Mouse (Mus musculus): ENCODE results near the gene Crbn. TPM values are rescaled to one million over a fixed set of nuclear protein-coding genes. Genes with fewer than 3 reads are reported as not detected.

The Crbn gene
- total and polyA plus RNA-seq, 3 experiments, result 10.7 to 69.3 (median 60.4) TPM

- DNase-seq, result no peak
These were observed 34.0 kb downstream of the Crbn start for GRCm38 (mm10) chr6:106765892-106766291.

- DNase-seq, result no peak
These were observed 38.4 kb downstream of the Crbn start for GRCm38 (mm10) chr6:106761486-106761885.

GRCm38 (mm10) chr6:106760473-106761218 is 39.2 kb downstream of the Crbn start:
- no peak for DNase-seq

- DNase-seq, result no peak
These were observed 41.6 kb downstream of the Crbn start for GRCm38 (mm10) chr6:106758299-106758698.

GRCm38 (mm10) chr6:106750291-106750690 is 49.6 kb downstream of the Crbn start:
- no peak for DNase-seq

- DNase-seq, result no peak
These were observed 50.9 kb downstream of the Crbn start, which contains the start of gene Il5ra for GRCm38 (mm10) chr6:106748887-106749388. Gene Il5ra (minus strand): TSS chr6:106749037.

- DNase-seq, result no peak
These were observed 52.1 kb downstream of the Crbn start for GRCm38 (mm10) chr6:106747804-106748203.

GRCm38 (mm10) chr6:106747251-106747650 is 52.6 kb downstream of the Crbn start:
- DNase-seq, result no peak

- DNase-seq, result no peak
These were observed 54.0 kb downstream of the Crbn start for GRCm38 (mm10) chr6:106745673-106746394.

- DNase-seq, result no peak
These were observed 56.2 kb downstream of the Crbn start for GRCm38 (mm10) chr6:106743556-106744233.

- DNase-seq, result no peak
These were observed 59.5 kb downstream of the Crbn start for GRCm38 (mm10) chr6:106740244-106740825.

- DNase-seq, result no peak
These were observed 61.6 kb downstream of the Crbn start for GRCm38 (mm10) chr6:106738229-106738628.

- DNase-seq, result no peak
These were observed 67.3 kb downstream of the Crbn start for GRCm38 (mm10) chr6:106732563-106732962.

Other genes starting within 250 kb of the Crbn start
- gene Il5ra, start 51.0 kb downstream of the Crbn start, total RNA-seq (2021), result not detected
- gene Il5ra, start 51.0 kb downstream of the Crbn start, polyA plus RNA-seq (2012; rRNA removed), result not detected in 2 replicates
- gene Trnt1, start 31.0 kb downstream of the Crbn start, total RNA-seq (2021), result 10 to 100 TPM; 52.1 to 52.7 TPM
- 4.9 and 14.0 TPM in 2 replicates for gene Trnt1, start 31.0 kb downstream of the Crbn start, polyA plus RNA-seq (2012; rRNA removed)

All from adrenal gland, adult 2 months (tissue).